In genomic region chr6:114874138-114874928, GRCm38 (mm10) we compare ENCODE assay signal across 8 mouse cellular contexts.
DNase-seq lines count a peak whose midpoint lies in the region; ATAC-seq and TF ChIP-seq lines count a peak whose summit lies in the region.

No protein-coding gene starts in this region.

- no peak; the same call in 1 of the 2 replicates for TF ChIP-seq CTCF in left cerebral cortex, adult 2 months (IDR thresholded peaks at IDR 0.05)
- TF ChIP-seq CTCF in bone marrow, adult 2 months (IDR thresholded peaks at IDR 0.05; ENCODE audit: control insufficient read depth, insufficient read depth, low read length) = no peak

- H3K4me3 ChIP-seq in left cerebral cortex, adult 2 months = peak overlapping the region; percentile 44
- H3K4me3 ChIP-seq in bone marrow, adult 2 months (replicated peaks; ENCODE audit: control insufficient read depth, low read depth, low read length) = peak overlapping the region; percentile 80
- peak overlapping the region; percentile 49 for H3K4me3 ChIP-seq in kidney, embryonic 15.5 days (replicated peaks)

- 1% methylated on average over 19 of the region's 19 CpGs for WGBS in bone marrow, adult 2 months
- WGBS in kidney, embryonic 15.5 days = 5% methylated on average over 19 of the region's 19 CpGs

- peak overlapping the region; percentile 97 for H3K27ac ChIP-seq in left cerebral cortex, adult 2 months
- peak overlapping the region; percentile 95 for H3K27ac ChIP-seq in bone marrow, adult 2 months (ENCODE audit: control insufficient read depth, insufficient read depth, low read depth, low read length, poor library complexity)
- H3K27ac ChIP-seq in kidney, embryonic 15.5 days = peak overlapping the region; percentile 99

- H3K27me3 ChIP-seq in kidney, embryonic 15.5 days = no peaks in the 10 kb centered on the region

- peak; percentile 20; the same call in 1 of the 2 replicates for ATAC-seq in granulocyte monocyte progenitor cell, adult 5-6 weeks (replicated peaks; ENCODE audit: poor library complexity, severe bottlenecking)
- peak; percentile 61 for ATAC-seq in kidney, embryonic 15.5 days (replicated peaks; ENCODE audit: low FRiP score)
- ATAC-seq in megakaryocyte-erythroid progenitor cell, adult 5-6 weeks (replicated peaks; ENCODE audit: low FRiP score, low TSS enrichment, poor library complexity, severe bottlenecking) = peak; percentile 31

- H3K9ac ChIP-seq in kidney, embryonic 15.5 days = peak overlapping the region; percentile 65

- peak; percentile 35; the same call in 1 of the 2 replicates for TF ChIP-seq POLR2A in bone marrow, adult 2 months (IDR thresholded peaks at IDR 0.05; ENCODE audit: borderline replicate concordance, control insufficient read depth, low read depth, low read length)

- H3K36me3 ChIP-seq in kidney, embryonic 15.5 days = peaks cover 15% of the 10 kb centered on the region

- H3K4me2 ChIP-seq in kidney, embryonic 15.5 days = peak overlapping the region; percentile 85

- no peaks in the 10 kb centered on the region for H3K9me3 ChIP-seq in kidney, embryonic 15.5 days (replicated peaks)

- intact Hi-C loops in left cerebral cortex, adult 2 months (cut with DNase I) = no loop called here
- intact Hi-C loops in left cerebral cortex, postnatal 36 days (cut with DNase I) = loop anchor here (5.0 kb wide), 1 partner anchor 152 kb away; no protein-coding TSS in a partner anchor

- H3K4me1 ChIP-seq in bone marrow, adult 2 months (ENCODE audit: control insufficient read depth, insufficient read depth, low read length) = peaks cover 5% of the 10 kb centered on the region; the same call in 1 of the 2 replicates
- H3K4me1 ChIP-seq in kidney, embryonic 15.5 days = peaks cover 94% of the 10 kb centered on the region

- DNase-seq in left cerebral cortex, adult 2 months (ENCODE audit: extremely low spot score in 1 of 2, low spot score in 2 of 2) = no peak
- no peak for DNase-seq in left cerebral cortex, postnatal 36 days (ENCODE audit: low spot score in 2 of 2)
- DNase-seq in thymus, adult 18-20 months = peak; percentile 26 to 44
- no peak for DNase-seq in ovary, adult 18-20 months (ENCODE audit: low spot score)

Comparison
In these comparisons a context has a peak if more than half of its experiments do, and no peak if none do; other contexts are left out.
1. DNase-seq: peak in thymus, adult 18-20 months (2 of 2); none in left cerebral cortex, adult 2 months (0 of 2), left cerebral cortex, postnatal 36 days (0 of 2) and ovary, adult 18-20 months (single experiment).
2. Peak in every context shown above with its lines, with median percentiles within 50 percentile points of each other: H3K27ac ChIP-seq, H3K4me3 ChIP-seq and ATAC-seq.